ENCODE assay signal across 19 mouse cellular contexts in the genomic region with DNA sequence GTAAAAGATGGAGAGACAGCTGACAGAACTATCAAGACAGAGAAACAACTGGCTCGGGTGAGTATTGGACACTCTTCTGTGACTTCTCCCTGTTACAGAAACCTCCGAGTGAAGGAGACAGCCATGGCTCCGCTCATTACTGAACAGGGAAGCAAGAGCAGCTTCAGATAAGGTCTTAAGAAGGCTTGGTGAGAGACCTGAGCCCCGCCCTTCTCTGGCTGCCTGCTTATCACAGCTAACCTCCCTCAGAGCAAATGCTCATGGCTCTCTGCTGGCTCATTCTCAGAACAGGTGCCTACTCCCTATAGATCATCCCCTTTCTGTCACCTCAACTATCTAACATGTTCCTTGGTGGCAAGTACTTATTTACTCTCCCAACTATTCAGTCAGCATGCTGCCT. TPM values are rescaled to one million over a fixed set of nuclear protein-coding genes. Genes with fewer than 3 reads are reported as not detected.
"Had no signal": no experiment of that assay in that cellular context is flagged by ENCODE, and none has a peak within 500 bp of the region (broad histone marks: within the 10 kb centered on the region; RNA-seq: fewer than 3 reads in every experiment).

No protein-coding gene starts in this region.

- ATAC-seq: inflammation-experienced regulatory T-cells, adult 6 months; lung, postnatal 0 days; midbrain, embryonic 15.5 days had no signal

- H3K36me3 ChIP-seq: kidney, embryonic 15.5 days; limb, embryonic 12.5 days; midbrain, embryonic 15.5 days had no signal

- H3K4me2 ChIP-seq: kidney, embryonic 15.5 days; limb, embryonic 12.5 days; midbrain, embryonic 11.5 days; midbrain, embryonic 15.5 days had no signal

- H3K9me3 ChIP-seq: kidney, embryonic 15.5 days; limb, embryonic 12.5 days; midbrain, embryonic 15.5 days had no signal

- H3K4me3 ChIP-seq: kidney, embryonic 15.5 days; left cerebral cortex, adult 2 months; limb, embryonic 12.5 days; midbrain, embryonic 15.5 days had no signal

- H3K27me3 ChIP-seq: kidney, embryonic 15.5 days; limb, embryonic 12.5 days; midbrain, embryonic 15.5 days had no signal

- H3K27ac ChIP-seq: kidney, embryonic 15.5 days; left cerebral cortex, adult 2 months; limb, embryonic 12.5 days; midbrain, embryonic 15.5 days had no signal

- H3K4me1 ChIP-seq: kidney, embryonic 15.5 days; limb, embryonic 12.5 days; midbrain, embryonic 15.5 days had no signal

- H3K9ac ChIP-seq: kidney, embryonic 15.5 days; limb, embryonic 12.5 days; midbrain, embryonic 15.5 days had no signal

- DNase-seq: kidney, adult 2 months; kidney, postnatal 14 days; lung, adult 2 months; lung, postnatal 36 days; right cerebral cortex, adult 18-20 months; thymus, adult 2 months; thymus, postnatal 25 days had no signal

RNA-seq across cellular contexts. Expression of gene Gm9195, which starts 23.2 kb away (rescaled TPM):
- total RNA-seq: layer of hippocampus, postnatal 25 days; left cerebral cortex, adult 2 months; left cerebral cortex, postnatal 25 days; liver, adult 2 months; megakaryocyte, adult 5-6 weeks had no signal
- polyA plus RNA-seq: inflammation-experienced regulatory T-cells, adult 6 months; kidney, embryonic 15.5 days; limb, embryonic 12.5 days; liver, adult 2 months; lung, adult 2 months; lung, postnatal 0 days; midbrain, embryonic 11.5 days; midbrain, embryonic 15.5 days; neural tube, embryonic 14.5 days had no signal
